Mouse (Mus musculus): ENCODE measurements around the gene Miga1. TPM values are rescaled to one million over a fixed set of nuclear protein-coding genes. Genes with fewer than 3 reads are reported as not detected.

Gene Miga1
- polyA plus RNA-seq, 1 experiment from 2014 or later: 21.1 TPM

GRCm38 (mm10) chr3:152352289-152352688 lies 12.1 kb upstream of the Miga1 start:
- no peak overlapping the region for H3K27ac ChIP-seq (replicated peaks; ENCODE audit: low read depth, low read length)
- H3K36me3 ChIP-seq (replicated peaks; ENCODE audit: control insufficient read depth, insufficient read depth, low read depth, low read length): no peaks in the 10 kb centered on the region
- no peak overlapping the region for H3K4me3 ChIP-seq (ENCODE audit: low read depth, low read length)
- no peaks in the 10 kb centered on the region for H3K9me3 ChIP-seq (replicated peaks; ENCODE audit: control insufficient read depth, low read length)
- WGBS: 91% methylated on average over 4 of the region's 4 CpGs
- DNase-seq (ENCODE audit: low spot score) (no peak), ATAC-seq (replicated peaks; ENCODE audit: insufficient number of reproducible peaks, low FRiP score, low TSS enrichment, low read depth) (no peak)
- H3K27me3 ChIP-seq (ENCODE audit: control insufficient read depth, insufficient read depth, low read length): no peaks in the 10 kb centered on the region
- no peak overlapping the region for H3K9ac ChIP-seq (replicated peaks; ENCODE audit: low read length)
- peaks cover 2% of the 10 kb centered on the region; the same call in 1 of the 2 replicates for H3K4me1 ChIP-seq (ENCODE audit: control insufficient read depth, insufficient read depth, low read length)
- no peak overlapping the region for H3K4me2 ChIP-seq (ENCODE audit: low read depth, low read length)

- Histone ChIP-seq H3K4me3 (ENCODE audit: low read depth, low read length) (no peak overlapping the region), H3K4me2 (ENCODE audit: low read depth, low read length) (no peak overlapping the region), H3K36me3 (replicated peaks; ENCODE audit: control insufficient read depth, insufficient read depth, low read depth, low read length) (no peaks in the 10 kb centered on the region), H3K9me3 (replicated peaks; ENCODE audit: control insufficient read depth, low read length) (no peaks in the 10 kb centered on the region), H3K27ac (replicated peaks; ENCODE audit: low read depth, low read length) (no peak overlapping the region), H3K27me3 (ENCODE audit: control insufficient read depth, insufficient read depth, low read length) (no peaks in the 10 kb centered on the region), H3K9ac (replicated peaks; ENCODE audit: low read length) (no peak overlapping the region), H3K4me1 (ENCODE audit: control insufficient read depth, insufficient read depth, low read length) (peaks cover 2% of the 10 kb centered on the region; the same call in 1 of the 2 replicates)
- DNase-seq (ENCODE audit: low spot score) (no peak), ATAC-seq (replicated peaks; ENCODE audit: insufficient number of reproducible peaks, low FRiP score, low TSS enrichment, low read depth) (no peak)
- 83% methylated on average over 5 of the region's 5 CpGs for WGBS
These were observed 10.8 kb upstream of the Miga1 start for GRCm38 (mm10) chr3:152350966-152351365.

- Histone ChIP-seq H3K27ac (replicated peaks; ENCODE audit: low read depth, low read length) (no peak overlapping the region), H3K4me2 (ENCODE audit: low read depth, low read length) (no peak overlapping the region), H3K9ac (replicated peaks; ENCODE audit: low read length) (no peak overlapping the region), H3K9me3 (replicated peaks; ENCODE audit: control insufficient read depth, low read length) (no peaks in the 10 kb centered on the region), H3K4me3 (ENCODE audit: low read depth, low read length) (no peak overlapping the region), H3K27me3 (ENCODE audit: control insufficient read depth, insufficient read depth, low read length) (no peaks in the 10 kb centered on the region), H3K36me3 (replicated peaks; ENCODE audit: control insufficient read depth, insufficient read depth, low read depth, low read length) (no peaks in the 10 kb centered on the region), H3K4me1 (ENCODE audit: control insufficient read depth, insufficient read depth, low read length) (peaks cover 2% of the 10 kb centered on the region; the same call in 1 of the 2 replicates)
- DNase-seq (ENCODE audit: low spot score) (no peak), ATAC-seq (replicated peaks; ENCODE audit: insufficient number of reproducible peaks, low FRiP score, low TSS enrichment, low read depth) (no peak)
- 82% methylated on average over 3 of the region's 3 CpGs for WGBS
These were observed 10.2 kb upstream of the Miga1 start for GRCm38 (mm10) chr3:152350431-152350830.

- Histone ChIP-seq H3K9ac (replicated peaks; ENCODE audit: low read length) (no peak overlapping the region), H3K27ac (replicated peaks; ENCODE audit: low read depth, low read length) (no peak overlapping the region), H3K4me2 (ENCODE audit: low read depth, low read length) (no peak overlapping the region), H3K27me3 (ENCODE audit: control insufficient read depth, insufficient read depth, low read length) (no peaks in the 10 kb centered on the region), H3K9me3 (replicated peaks; ENCODE audit: control insufficient read depth, low read length) (no peaks in the 10 kb centered on the region), H3K4me1 (ENCODE audit: control insufficient read depth, insufficient read depth, low read length) (peaks cover 2% of the 10 kb centered on the region; the same call in 1 of the 2 replicates), H3K4me3 (ENCODE audit: low read depth, low read length) (no peak overlapping the region), H3K36me3 (replicated peaks; ENCODE audit: control insufficient read depth, insufficient read depth, low read depth, low read length) (no peaks in the 10 kb centered on the region)
- DNase-seq (ENCODE audit: low spot score) (no peak), ATAC-seq (replicated peaks; ENCODE audit: insufficient number of reproducible peaks, low FRiP score, low TSS enrichment, low read depth) (no peak)
- 88% methylated on average over 10 of the region's 10 CpGs for WGBS
These were observed 8.0 kb upstream of the Miga1 start for GRCm38 (mm10) chr3:152348011-152348830.

- Histone ChIP-seq H3K4me1 (ENCODE audit: control insufficient read depth, insufficient read depth, low read length) (peaks cover 2% of the 10 kb centered on the region; the same call in 1 of the 2 replicates), H3K27ac (replicated peaks; ENCODE audit: low read depth, low read length) (no peak overlapping the region), H3K9ac (replicated peaks; ENCODE audit: low read length) (peak overlapping the region; percentile 92), H3K4me3 (ENCODE audit: low read depth, low read length) (peak overlapping the region; percentile 74), H3K4me2 (ENCODE audit: low read depth, low read length) (peak overlapping the region; percentile 43), H3K36me3 (replicated peaks; ENCODE audit: control insufficient read depth, insufficient read depth, low read depth, low read length) (no peaks in the 10 kb centered on the region), H3K27me3 (ENCODE audit: control insufficient read depth, insufficient read depth, low read length) (no peaks in the 10 kb centered on the region), H3K9me3 (replicated peaks; ENCODE audit: control insufficient read depth, low read length) (no peaks in the 10 kb centered on the region)
- WGBS: 40% methylated on average over 3 of the region's 3 CpGs
- ATAC-seq (replicated peaks; ENCODE audit: insufficient number of reproducible peaks, low FRiP score, low TSS enrichment, low read depth): no peak
- DNase-seq (ENCODE audit: low spot score): no peak
These were observed 7.0 kb upstream of the Miga1 start for GRCm38 (mm10) chr3:152347227-152347626.

- WGBS: under 1% methylated on average over 41 of the region's 54 CpGs
- ATAC-seq (replicated peaks; ENCODE audit: insufficient number of reproducible peaks, low FRiP score, low TSS enrichment, low read depth) (peak; percentile 61), DNase-seq (ENCODE audit: low spot score) (peak; percentile 26)
- Histone ChIP-seq H3K27ac (replicated peaks; ENCODE audit: low read depth, low read length) (peak overlapping the region; percentile 35; the same call in 1 of the 2 replicates), H3K9ac (replicated peaks; ENCODE audit: low read length) (peak overlapping the region; percentile 92), H3K36me3 (replicated peaks; ENCODE audit: control insufficient read depth, insufficient read depth, low read depth, low read length) (no peaks in the 10 kb centered on the region), H3K4me2 (ENCODE audit: low read depth, low read length) (peak overlapping the region; percentile 43), H3K27me3 (ENCODE audit: control insufficient read depth, insufficient read depth, low read length) (no peaks in the 10 kb centered on the region), H3K4me3 (ENCODE audit: low read depth, low read length) (peak overlapping the region; percentile 74), H3K4me1 (ENCODE audit: control insufficient read depth, insufficient read depth, low read length) (peaks cover 2% of the 10 kb centered on the region; the same call in 1 of the 2 replicates), H3K9me3 (replicated peaks; ENCODE audit: control insufficient read depth, low read length) (no peaks in the 10 kb centered on the region)
These were observed 6.5 kb upstream of the Miga1 start for GRCm38 (mm10) chr3:152346633-152347141.

- no peaks in the 10 kb centered on the region for H3K27me3 ChIP-seq (ENCODE audit: control insufficient read depth, insufficient read depth, low read length)
- no peaks in the 10 kb centered on the region for H3K9me3 ChIP-seq (replicated peaks; ENCODE audit: control insufficient read depth, low read length)
- peak within 1 kb of the TSS; percentile 43 for H3K4me2 ChIP-seq (ENCODE audit: low read depth, low read length)
- H3K9ac ChIP-seq (replicated peaks; ENCODE audit: low read length): peak within 1 kb of the TSS; percentile 92
- ATAC-seq (replicated peaks; ENCODE audit: insufficient number of reproducible peaks, low FRiP score, low TSS enrichment, low read depth): peak; percentile 95
- H3K4me3 ChIP-seq (ENCODE audit: low read depth, low read length): peak within 1 kb of the TSS; percentile 74
- peak; percentile 95 for DNase-seq (ENCODE audit: low spot score)
- H3K27ac ChIP-seq (replicated peaks; ENCODE audit: low read depth, low read length): peak within 1 kb of the TSS; percentile 35; the same call in 1 of the 2 replicates
- H3K36me3 ChIP-seq (replicated peaks; ENCODE audit: control insufficient read depth, insufficient read depth, low read depth, low read length): no peaks in the 10 kb centered on the region
- WGBS: 13% methylated on average over 19 of the region's 44 CpGs
- H3K4me1 ChIP-seq (ENCODE audit: control insufficient read depth, insufficient read depth, low read length): no peaks in the 10 kb centered on the region
These were observed 5.8 kb upstream of the Miga1 start, which contains the start of gene Usp33 for GRCm38 (mm10) chr3:152345732-152346632. Usp33 (plus strand) TSS chr3:152346478.

Measured in embryonic facial prominence, embryonic 11.5 days (tissue).